Mouse (Mus musculus) heart, adult 18-20 months (tissue): ENCODE measurements around the gene Tle2. TPM values are rescaled to one million over a fixed set of nuclear protein-coding genes. Genes with fewer than 3 reads are reported as not detected.

Experiments used
- DNase-seq, 2 experiments: peaks; one replicate each; pipeline ENCODE4 v3.0.0; 2021 to 2022; ENCODE audit warnings: mixed read lengths in 1 of 2
- long read RNA-seq, 2 experiments: library from polyadenylated mRNA; stranded (forward); transcript quantifications; one replicate each; pipeline ENCODE4 v2.0.0; 2021
- total RNA-seq, 2 experiments: library from RNA; stranded (reverse); gene quantifications; 2 replicates each; pipeline ENCODE4 v1.2.3; 2021

Gene Tle2
- total RNA-seq: 1 to 10 TPM; 4.7 to 7.1 TPM
- long read RNA-seq, experiment 1, partial matches to known transcripts: 0 of 3 reads
- long read RNA-seq, experiment 1, other reads (novel, unspliced or antisense): 3 of 3 reads
- long read RNA-seq, experiment 2, partial matches to known transcripts: 0 of 1 reads
- long read RNA-seq, experiment 2, other reads (novel, unspliced or antisense): 0 of 1 reads

GRCm38 (mm10) chr10:81574081-81575056, at the start of gene Tle2:
Gene Tle2 (plus strand): TSS chr10:81574561.
- DNase-seq: no peak

- DNase-seq: no peak
These were observed 49.2 kb upstream of the Tle2 start for GRCm38 (mm10) chr10:81525017-81525694.

- peak; percentile 81 to 94 for DNase-seq
These were observed 47.6 kb upstream of the Tle2 start for GRCm38 (mm10) chr10:81526779-81527178.

GRCm38 (mm10) chr10:81534826-81535225, 39.5 kb upstream of the Tle2 start:
- no peak for DNase-seq

GRCm38 (mm10) chr10:81536734-81537133, 37.6 kb upstream of the Tle2 start:
- no peak for DNase-seq

- no peak for DNase-seq
These were observed 36.9 kb upstream of the Tle2 start for GRCm38 (mm10) chr10:81537429-81537828.

GRCm38 (mm10) chr10:81538321-81539048, 35.9 kb upstream of the Tle2 start:
- DNase-seq: no peak

- DNase-seq: no peak
These were observed 33.0 kb upstream of the Tle2 start for GRCm38 (mm10) chr10:81541363-81541762.

- peak; percentile 78 to 90 for DNase-seq
These were observed 32.6 kb upstream of the Tle2 start for GRCm38 (mm10) chr10:81541803-81542202.

- DNase-seq: no peak
These were observed 31.5 kb upstream of the Tle2 start for GRCm38 (mm10) chr10:81542727-81543460.

GRCm38 (mm10) chr10:81543633-81544032, 30.7 kb upstream of the Tle2 start:
- DNase-seq: no peak

GRCm38 (mm10) chr10:81544296-81545160, 29.8 kb upstream of the Tle2 start:
- DNase-seq: peak in 1 of 2 experiments; percentile 38

GRCm38 (mm10) chr10:81545161-81545747, 29.1 kb upstream of the Tle2 start, which contains the start of gene Gna11:
Gene Gna11 (minus strand): TSS chr10:81545190.
- DNase-seq: peak; percentile 100

GRCm38 (mm10) chr10:81546332-81546731, 28.0 kb upstream of the Tle2 start:
- DNase-seq: no peak

- DNase-seq: no peak
These were observed 27.4 kb upstream of the Tle2 start for GRCm38 (mm10) chr10:81546788-81547571.

GRCm38 (mm10) chr10:81548944-81549343, 25.4 kb upstream of the Tle2 start:
- no peak for DNase-seq

- DNase-seq: peak; percentile 62 to 76
These were observed 24.1 kb upstream of the Tle2 start for GRCm38 (mm10) chr10:81550257-81550656.

- peak; percentile 89 to 90 for DNase-seq
These were observed 22.7 kb upstream of the Tle2 start for GRCm38 (mm10) chr10:81551597-81552102.

- no peak for DNase-seq
These were observed 21.1 kb upstream of the Tle2 start for GRCm38 (mm10) chr10:81553232-81553631.
